Mouse (Mus musculus): Measurements from ENCODE around the gene 5730596B20Rik. TPM values are rescaled to one million over a fixed set of nuclear protein-coding genes. Genes with fewer than 3 reads are reported as not detected.
A peak's percentile ranks its signal among the peaks of the same experiment; 100 is the strongest.

The 5730596B20Rik gene
- polyA plus RNA-seq, 1 experiment: not detected

- peak overlapping the region; percentile 45 for H3K4me3 ChIP-seq (ENCODE audit: insufficient read depth, low read length)
- no peaks in the 10 kb centered on the region for H3K4me1 ChIP-seq (ENCODE audit: control insufficient read depth, insufficient read depth, low read length)
- no peak overlapping the region for H3K27ac ChIP-seq (ENCODE audit: insufficient read depth, low read length)
- TF ChIP-seq CTCF (IDR thresholded peaks at IDR 0.05; ENCODE audit: borderline replicate concordance, insufficient read depth, low read length): no peak
These were observed 25.2 kb downstream of the 5730596B20Rik start for GRCm38 (mm10) chr6:52202362-52203120.

- Histone ChIP-seq H3K4me3 (ENCODE audit: insufficient read depth, low read length) (peak overlapping the region; percentile 45), H3K4me1 (ENCODE audit: control insufficient read depth, insufficient read depth, low read length) (no peaks in the 10 kb centered on the region), H3K27ac (ENCODE audit: insufficient read depth, low read length) (no peak overlapping the region)
- no peak for TF ChIP-seq POLR2A (IDR thresholded peaks at IDR 0.05; ENCODE audit: low read depth, low read length)
- no peak for TF ChIP-seq CTCF (IDR thresholded peaks at IDR 0.05; ENCODE audit: borderline replicate concordance, insufficient read depth, low read length)
These were observed 25.7 kb downstream of the 5730596B20Rik start for GRCm38 (mm10) chr6:52203121-52203370.

GRCm38 (mm10) chr6:52203371-52204049, 26.2 kb downstream of the 5730596B20Rik start:
- Histone ChIP-seq H3K4me1 (ENCODE audit: control insufficient read depth, insufficient read depth, low read length) (no peaks in the 10 kb centered on the region), H3K4me3 (ENCODE audit: insufficient read depth, low read length) (peak overlapping the region; percentile 45), H3K27ac (ENCODE audit: insufficient read depth, low read length) (no peak overlapping the region)
- TF ChIP-seq POLR2A (IDR thresholded peaks at IDR 0.05; ENCODE audit: low read depth, low read length): no peak
- no peak for TF ChIP-seq CTCF (IDR thresholded peaks at IDR 0.05; ENCODE audit: borderline replicate concordance, insufficient read depth, low read length)

- Histone ChIP-seq H3K4me1 (ENCODE audit: control insufficient read depth, insufficient read depth, low read length) (no peaks in the 10 kb centered on the region), H3K4me3 (ENCODE audit: insufficient read depth, low read length) (peak within 1 kb of the TSS; percentile 45), H3K27ac (ENCODE audit: insufficient read depth, low read length) (peak within 1 kb of the TSS; percentile 9; the same call in 1 of the 2 replicates)
- peak; percentile 80 for TF ChIP-seq CTCF (IDR thresholded peaks at IDR 0.05; ENCODE audit: borderline replicate concordance, insufficient read depth, low read length)
- peak; percentile 49; the same call in 1 of the 2 replicates for TF ChIP-seq POLR2A (IDR thresholded peaks at IDR 0.05; ENCODE audit: low read depth, low read length)
These were observed 26.9 kb downstream of the 5730596B20Rik start, which contains the start of gene Hoxa5 for GRCm38 (mm10) chr6:52204050-52204752. Hoxa5 (minus strand) TSS chr6:52204587.

GRCm38 (mm10) chr6:52205221-52205620, 27.9 kb downstream of the 5730596B20Rik start:
- Histone ChIP-seq H3K4me3 (ENCODE audit: insufficient read depth, low read length) (peak overlapping the region; percentile 5; the same call in 1 of the 2 replicates), H3K4me1 (ENCODE audit: control insufficient read depth, insufficient read depth, low read length) (no peaks in the 10 kb centered on the region), H3K27ac (ENCODE audit: insufficient read depth, low read length) (peak overlapping the region; percentile 9; the same call in 1 of the 2 replicates)
- TF ChIP-seq CTCF (IDR thresholded peaks at IDR 0.05; ENCODE audit: borderline replicate concordance, insufficient read depth, low read length) (no peak), POLR2A (IDR thresholded peaks at IDR 0.05; ENCODE audit: low read depth, low read length) (no peak)

GRCm38 (mm10) chr6:52205638-52206621, 28.6 kb downstream of the 5730596B20Rik start:
- Histone ChIP-seq H3K4me3 (ENCODE audit: insufficient read depth, low read length) (peak overlapping the region; percentile 6; the same call in 1 of the 2 replicates), H3K27ac (ENCODE audit: insufficient read depth, low read length) (peak overlapping the region; percentile 9), H3K4me1 (ENCODE audit: control insufficient read depth, insufficient read depth, low read length) (no peaks in the 10 kb centered on the region)
- TF ChIP-seq POLR2A (IDR thresholded peaks at IDR 0.05; ENCODE audit: low read depth, low read length) (no peak), CTCF (IDR thresholded peaks at IDR 0.05; ENCODE audit: borderline replicate concordance, insufficient read depth, low read length) (no peak)

GRCm38 (mm10) chr6:52206882-52207683, 29.8 kb downstream of the 5730596B20Rik start:
- Histone ChIP-seq H3K4me1 (ENCODE audit: control insufficient read depth, insufficient read depth, low read length) (no peaks in the 10 kb centered on the region), H3K27ac (ENCODE audit: insufficient read depth, low read length) (0 out of 2 replicates have a peak overlapping the region, but pooled peaks have one; percentile 4), H3K4me3 (ENCODE audit: insufficient read depth, low read length) (0 out of 2 replicates have a peak overlapping the region, but pooled peaks have one; percentile 0)
- no peak for TF ChIP-seq CTCF (IDR thresholded peaks at IDR 0.05; ENCODE audit: borderline replicate concordance, insufficient read depth, low read length)
- TF ChIP-seq POLR2A (IDR thresholded peaks at IDR 0.05; ENCODE audit: low read depth, low read length): no peak

- Histone ChIP-seq H3K4me3 (ENCODE audit: insufficient read depth, low read length) (no peak overlapping the region), H3K27ac (ENCODE audit: insufficient read depth, low read length) (no peak overlapping the region), H3K4me1 (ENCODE audit: control insufficient read depth, insufficient read depth, low read length) (no peaks in the 10 kb centered on the region)
- TF ChIP-seq CTCF (IDR thresholded peaks at IDR 0.05; ENCODE audit: borderline replicate concordance, insufficient read depth, low read length) (no peak), POLR2A (IDR thresholded peaks at IDR 0.05; ENCODE audit: low read depth, low read length) (no peak)
These were observed 30.3 kb downstream of the 5730596B20Rik start for GRCm38 (mm10) chr6:52207684-52207976.
